Mouse (Mus musculus): ENCODE data around the gene Arid1a. TPM values are rescaled to one million over a fixed set of nuclear protein-coding genes. Genes with fewer than 3 reads are reported as not detected.
A peak's percentile ranks its signal among the peaks of the same experiment; 100 is the strongest.

The Arid1a gene
- polyA plus RNA-seq, 1 experiment from 2014 or later = 21.6 TPM

DNA sequence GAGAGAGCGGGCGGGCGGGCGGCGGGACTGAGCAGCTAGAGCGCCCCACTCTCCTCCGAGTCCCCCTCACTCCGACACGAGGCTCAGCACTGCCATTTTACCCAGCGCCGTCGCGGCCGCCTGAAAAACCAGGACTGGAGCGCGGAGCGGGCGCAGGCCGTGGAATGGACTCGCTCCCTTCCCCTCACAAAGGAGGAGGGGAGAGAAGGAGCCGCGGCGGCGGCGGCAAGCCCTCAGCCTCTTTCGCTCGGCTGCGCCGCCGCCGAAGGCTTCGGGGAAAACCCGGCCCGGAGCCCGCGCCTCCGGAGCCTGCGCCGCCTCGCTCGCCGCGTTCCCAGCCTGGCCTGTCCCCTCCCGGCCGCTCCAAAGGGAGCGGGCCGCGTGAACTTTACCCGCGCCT lies 2.3 kb downstream of the Arid1a start:
- peak; percentile 86 for ATAC-seq
- peak overlapping the region; percentile 100 for H3K27ac ChIP-seq
- peak overlapping the region; percentile 94 for H3K4me2 ChIP-seq (replicated peaks)
- 0% methylated on average over 47 of the region's 50 CpGs for WGBS
- H3K27me3 ChIP-seq (replicated peaks) = no peaks in the 10 kb centered on the region
- H3K4me1 ChIP-seq (replicated peaks) = peaks cover 26% of the 10 kb centered on the region
- peak overlapping the region; percentile 100 for H3K4me3 ChIP-seq (replicated peaks)
- H3K36me3 ChIP-seq = no peaks in the 10 kb centered on the region
- peak overlapping the region; percentile 100 for H3K9ac ChIP-seq
- no peaks in the 10 kb centered on the region for H3K9me3 ChIP-seq

DNA sequence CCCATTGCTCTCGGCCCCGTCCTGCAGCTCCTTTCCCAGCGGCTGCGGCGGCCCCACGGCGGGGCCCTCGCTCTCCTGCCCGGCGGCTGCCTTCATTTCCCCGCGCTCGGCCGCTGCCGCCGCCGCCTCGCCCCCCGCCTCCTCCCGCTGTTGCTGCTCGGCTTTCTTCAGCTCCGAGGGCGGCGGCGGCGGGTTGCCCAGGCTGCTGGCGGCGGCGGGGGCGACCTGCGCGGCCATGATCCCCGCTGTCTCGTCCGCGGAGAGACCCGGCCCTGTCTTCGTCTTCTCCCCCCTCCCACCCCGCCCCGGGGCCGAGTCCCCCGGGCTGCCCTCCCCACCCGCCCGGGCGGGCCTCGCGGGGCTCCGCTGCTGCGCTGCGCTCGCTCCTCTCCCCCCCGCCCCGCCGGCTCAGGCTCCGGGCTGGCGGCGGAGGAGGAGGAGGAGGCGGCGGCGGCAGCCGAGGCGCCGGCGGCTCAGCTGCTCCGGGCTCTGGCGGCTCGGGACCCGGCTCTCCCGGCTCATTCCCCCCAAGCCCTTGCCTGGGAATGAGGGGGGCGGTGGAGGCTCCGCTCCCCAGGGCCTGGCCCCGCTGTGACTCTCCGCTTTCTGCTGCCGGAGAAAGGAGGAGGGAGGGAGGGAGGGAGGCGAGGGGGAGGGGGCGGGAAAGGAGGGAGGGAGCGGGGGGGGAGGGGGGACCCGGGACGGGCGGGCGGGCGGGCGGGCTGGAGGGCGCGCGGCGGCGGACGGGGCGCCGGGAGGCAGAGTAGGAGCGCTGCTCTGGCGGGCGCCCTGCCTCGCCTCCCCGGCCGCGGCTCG lies 3.0 kb downstream of the Arid1a start:
- H3K27ac ChIP-seq = peak overlapping the region; percentile 100
- ATAC-seq = peak; percentile 56
- H3K9ac ChIP-seq = peak overlapping the region; percentile 100
- no peaks in the 10 kb centered on the region for H3K9me3 ChIP-seq
- WGBS = under 1% methylated on average over 42 of the region's 99 CpGs
- peak overlapping the region; percentile 94 for H3K4me2 ChIP-seq (replicated peaks)
- H3K4me3 ChIP-seq (replicated peaks) = peak overlapping the region; percentile 100
- 0 out of 2 replicates have a peak, but pooled peaks cover under 1% of the 10 kb centered on the region for H3K36me3 ChIP-seq
- H3K27me3 ChIP-seq (replicated peaks) = no peaks in the 10 kb centered on the region
- peaks cover 30% of the 10 kb centered on the region for H3K4me1 ChIP-seq (replicated peaks)

DNA sequence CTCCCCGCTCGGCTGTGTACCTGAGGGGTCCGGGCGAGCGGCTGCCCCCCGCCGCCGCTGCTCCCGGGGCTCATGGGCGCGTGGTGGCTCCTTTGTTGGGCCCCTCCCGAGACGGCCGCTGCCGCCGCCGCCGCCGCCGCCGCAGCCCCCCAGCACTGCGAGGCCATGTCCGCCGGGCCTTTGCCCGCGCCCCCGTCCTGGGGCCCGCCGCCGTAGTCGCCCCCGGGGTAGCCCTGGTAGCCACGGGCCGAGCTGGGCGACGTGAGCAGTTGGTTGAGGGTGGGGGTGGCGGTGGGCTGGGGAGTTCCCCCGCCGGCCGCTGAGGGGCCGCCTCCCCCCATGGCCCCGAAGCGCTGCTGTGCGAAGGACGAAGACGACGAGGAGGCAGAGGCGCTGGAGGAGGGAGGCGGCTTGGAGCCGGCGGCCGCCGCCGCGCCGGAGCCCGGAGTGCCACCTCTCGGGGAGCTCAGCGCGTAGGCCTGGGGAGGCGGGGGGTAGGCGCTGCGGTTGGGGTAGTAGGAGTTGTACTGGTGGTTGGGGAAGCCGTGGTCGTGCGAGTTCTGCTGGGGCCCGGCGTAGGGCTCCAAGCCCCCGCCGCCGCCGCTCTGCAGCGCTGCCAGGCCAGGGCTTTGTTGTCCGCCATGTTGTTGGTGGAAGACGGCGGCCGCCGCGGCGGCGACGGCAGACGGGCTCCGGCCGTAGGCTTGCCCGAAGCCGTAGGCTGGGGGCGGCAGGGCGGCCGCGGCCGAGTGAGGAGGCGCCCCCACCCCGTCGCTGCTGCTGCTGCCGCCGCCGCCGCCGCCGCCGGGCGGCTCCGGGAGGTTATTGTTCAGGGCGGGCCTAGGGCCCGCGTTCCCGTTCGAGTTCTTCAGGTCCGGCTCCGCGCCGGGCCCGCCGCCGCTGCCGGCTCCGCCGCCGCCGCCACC lies 3.9 kb downstream of the Arid1a start:
- H3K9ac ChIP-seq = peak overlapping the region; percentile 100
- WGBS = under 1% methylated on average over 113 of the region's 121 CpGs
- H3K4me2 ChIP-seq (replicated peaks) = peak overlapping the region; percentile 75
- no peak for ATAC-seq
- no peaks in the 10 kb centered on the region for H3K27me3 ChIP-seq (replicated peaks)
- no peaks in the 10 kb centered on the region for H3K9me3 ChIP-seq
- 0 out of 2 replicates have a peak, but pooled peaks cover 3% of the 10 kb centered on the region for H3K36me3 ChIP-seq
- peaks cover 38% of the 10 kb centered on the region for H3K4me1 ChIP-seq (replicated peaks)
- H3K27ac ChIP-seq = peak overlapping the region; percentile 100
- H3K4me3 ChIP-seq (replicated peaks) = peak overlapping the region; percentile 100

GRCm38 (mm10) chr4:133751521-133752448 lies 4.8 kb downstream of the Arid1a start:
- peak overlapping the region; percentile 100 for H3K4me3 ChIP-seq (replicated peaks)
- peak; percentile 26 for ATAC-seq
- H3K9ac ChIP-seq = peak overlapping the region; percentile 100
- H3K9me3 ChIP-seq = no peaks in the 10 kb centered on the region
- H3K27ac ChIP-seq = peak overlapping the region; percentile 100
- 0% methylated on average over 31 of the region's 31 CpGs for WGBS
- H3K27me3 ChIP-seq (replicated peaks) = no peaks in the 10 kb centered on the region
- H3K4me1 ChIP-seq (replicated peaks) = peaks cover 38% of the 10 kb centered on the region
- H3K4me2 ChIP-seq (replicated peaks) = peak overlapping the region; percentile 75
- 0 out of 2 replicates have a peak, but pooled peaks cover 3% of the 10 kb centered on the region for H3K36me3 ChIP-seq

DNA sequence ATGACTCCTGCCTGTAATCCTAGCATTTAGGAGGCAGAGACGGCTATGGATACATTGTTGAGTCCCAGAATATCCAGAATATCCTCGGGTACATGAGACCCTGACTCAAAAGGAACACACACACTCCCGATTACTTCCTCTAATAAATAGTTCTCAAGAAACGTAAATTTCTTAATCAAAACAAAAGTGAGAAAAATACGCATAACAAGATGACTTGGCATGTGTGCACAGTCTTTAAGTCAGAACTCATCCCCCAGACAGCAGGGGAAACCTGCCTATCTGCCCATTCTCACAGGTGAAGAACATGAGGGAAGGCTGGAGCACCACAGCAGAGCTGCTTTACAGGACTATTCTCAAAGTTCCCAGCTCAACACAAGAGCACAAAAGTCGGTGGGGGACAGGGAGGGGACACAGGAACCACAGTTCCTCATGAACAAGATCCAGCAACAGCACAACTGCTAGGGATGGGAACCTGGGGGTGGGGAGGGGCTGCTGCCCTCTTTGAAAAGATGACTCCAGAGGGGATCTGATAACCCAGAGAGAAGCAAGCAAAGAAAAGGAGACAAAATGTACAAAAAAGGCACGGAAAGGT lies 6.3 kb downstream of the Arid1a start:
- H3K4me3 ChIP-seq (replicated peaks) = peak overlapping the region; percentile 100
- no peaks in the 10 kb centered on the region for H3K9me3 ChIP-seq
- H3K4me1 ChIP-seq (replicated peaks) = peaks cover 37% of the 10 kb centered on the region
- WGBS = 25% methylated on average over 7 of the region's 7 CpGs
- 0 out of 2 replicates have a peak, but pooled peaks cover 3% of the 10 kb centered on the region for H3K36me3 ChIP-seq
- no peaks in the 10 kb centered on the region for H3K27me3 ChIP-seq (replicated peaks)
- H3K4me2 ChIP-seq (replicated peaks) = peak overlapping the region; percentile 75
- no peak for ATAC-seq
- peak overlapping the region; percentile 45 for H3K9ac ChIP-seq
- peak overlapping the region; percentile 22; the same call in 1 of the 2 replicates for H3K27ac ChIP-seq

DNA sequence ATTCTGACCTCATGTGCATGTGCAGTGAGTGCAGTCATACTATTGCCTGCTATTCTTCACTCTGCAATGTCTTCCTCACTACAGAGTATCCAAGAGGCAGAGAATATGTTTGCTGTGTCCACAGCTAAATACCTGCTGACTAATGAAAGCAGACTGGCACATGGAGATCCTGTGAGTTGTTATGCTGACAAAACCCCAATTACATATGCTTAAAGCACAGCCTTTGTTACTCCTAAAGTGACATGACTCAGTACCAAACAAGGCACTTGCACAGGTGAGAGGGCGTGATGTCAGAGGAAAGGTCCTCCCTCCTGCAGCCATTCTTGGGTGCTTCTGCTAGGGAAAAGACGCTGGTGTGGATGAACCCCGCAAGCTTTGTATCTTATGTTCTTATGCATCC lies 21.3 kb downstream of the Arid1a start:
- no peak overlapping the region for H3K27ac ChIP-seq
- 80% methylated on average over 3 of the region's 3 CpGs for WGBS
- no peak overlapping the region for H3K4me3 ChIP-seq (replicated peaks)
- no peaks in the 10 kb centered on the region for H3K9me3 ChIP-seq
- ATAC-seq = no peak
- peaks cover 46% of the 10 kb centered on the region for H3K4me1 ChIP-seq (replicated peaks)
- H3K9ac ChIP-seq = no peak overlapping the region
- H3K27me3 ChIP-seq (replicated peaks) = no peaks in the 10 kb centered on the region
- peaks cover 15% of the 10 kb centered on the region; the same call in 1 of the 2 replicates for H3K36me3 ChIP-seq
- no peak overlapping the region for H3K4me2 ChIP-seq (replicated peaks)

GRCm38 (mm10) chr4:133730122-133730521 lies 26.4 kb downstream of the Arid1a start:
- Histone ChIP-seq H3K9me3 (no peaks in the 10 kb centered on the region), H3K4me2 (replicated peaks) (peak overlapping the region; percentile 51), H3K27me3 (replicated peaks) (no peaks in the 10 kb centered on the region), H3K9ac (no peak overlapping the region), H3K27ac (peak overlapping the region; percentile 73), H3K4me3 (replicated peaks) (no peak overlapping the region), H3K36me3 (peaks cover 5% of the 10 kb centered on the region; the same call in 1 of the 2 replicates), H3K4me1 (replicated peaks) (peaks cover 65% of the 10 kb centered on the region)
- peak; percentile 9; the same call in 1 of the 2 replicates for ATAC-seq

DNA sequence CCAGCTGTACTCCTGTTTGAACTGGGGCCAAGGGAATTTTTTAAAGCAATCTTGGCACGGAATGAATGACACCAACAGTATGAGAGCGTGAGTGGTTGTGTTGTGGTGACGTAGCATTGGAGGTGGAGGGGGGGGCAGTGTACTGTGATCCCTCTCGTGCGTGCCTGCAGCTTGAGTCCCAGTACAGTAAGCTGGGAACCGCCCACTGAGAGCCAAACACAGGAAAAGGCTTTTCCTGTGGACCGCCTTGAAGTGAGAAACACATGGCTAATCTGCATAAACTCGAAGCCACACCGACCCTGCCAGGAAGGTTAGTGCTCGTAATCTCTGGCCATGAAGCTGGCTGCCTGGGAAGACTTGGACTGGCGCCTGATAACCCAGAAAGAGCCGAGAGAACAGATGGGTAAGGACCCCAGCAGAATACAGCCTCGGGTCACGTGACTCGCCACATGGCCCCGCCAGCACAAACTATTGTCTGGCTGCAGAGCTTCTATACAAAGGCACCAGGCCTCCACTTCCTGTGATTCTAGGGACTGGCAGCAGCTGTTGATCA lies 27.0 kb downstream of the Arid1a start:
- no peak overlapping the region for H3K9ac ChIP-seq
- peak overlapping the region; percentile 73 for H3K27ac ChIP-seq
- peak overlapping the region; percentile 51 for H3K4me2 ChIP-seq (replicated peaks)
- 2% methylated on average over 16 of the region's 16 CpGs for WGBS
- H3K4me1 ChIP-seq (replicated peaks) = peaks cover 61% of the 10 kb centered on the region
- H3K9me3 ChIP-seq = no peaks in the 10 kb centered on the region
- ATAC-seq = peak; percentile 91
- H3K27me3 ChIP-seq (replicated peaks) = no peaks in the 10 kb centered on the region
- H3K36me3 ChIP-seq = peaks cover 4% of the 10 kb centered on the region; the same call in 1 of the 2 replicates
- no peak overlapping the region for H3K4me3 ChIP-seq (replicated peaks)

- Histone ChIP-seq H3K27me3 (replicated peaks) (no peaks in the 10 kb centered on the region), H3K4me2 (replicated peaks) (0 out of 2 replicates have a peak overlapping the region, but pooled peaks have one; percentile 51), H3K27ac (0 out of 2 replicates have a peak overlapping the region, but pooled peaks have one; percentile 48), H3K36me3 (peaks cover 3% of the 10 kb centered on the region; the same call in 1 of the 2 replicates), H3K4me3 (replicated peaks) (no peak overlapping the region), H3K9me3 (no peaks in the 10 kb centered on the region), H3K4me1 (replicated peaks) (peaks cover 57% of the 10 kb centered on the region), H3K9ac (no peak overlapping the region)
- ATAC-seq = no peak
- WGBS = 60% methylated on average over 6 of the region's 6 CpGs
Observed at GRCm38 (mm10) chr4:133729007-133729406, 27.6 kb downstream of the Arid1a start.

GRCm38 (mm10) chr4:133728256-133728655 lies 28.3 kb downstream of the Arid1a start:
- 32% methylated on average over 9 of the region's 9 CpGs for WGBS
- Histone ChIP-seq H3K4me1 (replicated peaks) (peaks cover 51% of the 10 kb centered on the region), H3K9me3 (no peaks in the 10 kb centered on the region), H3K27ac (0 out of 2 replicates have a peak overlapping the region, but pooled peaks have one; percentile 48), H3K4me3 (replicated peaks) (no peak overlapping the region), H3K36me3 (no peaks in the 10 kb centered on the region; the same call in 1 of the 2 replicates), H3K27me3 (replicated peaks) (no peaks in the 10 kb centered on the region), H3K9ac (no peak overlapping the region), H3K4me2 (replicated peaks) (0 out of 2 replicates have a peak overlapping the region, but pooled peaks have one; percentile 4)
- ATAC-seq = no peak

All from intestine, embryonic 15.5 days (tissue).